Mouse (Mus musculus) cerebellum, postnatal 14 days (tissue): Measurements from ENCODE around the gene Smarca2.

Experiments
- DNase-seq, 2 experiments: peaks; one replicate each; pipeline ENCODE4 v3.0.0; 2021; ENCODE audit warnings: mixed read lengths in 2 of 2

Gene Smarca2

GRCm38 (mm10) chr19:26604755-26605300 is at the start of gene Smarca2:
Gene Smarca2, plus strand, starts transcription at chr19:26605050.
- peak; percentile 98 for DNase-seq

GRCm38 (mm10) chr19:26564850-26565249 is 40.0 kb upstream of the Smarca2 start:
- no peak for DNase-seq

GRCm38 (mm10) chr19:26566109-26566508 is 38.7 kb upstream of the Smarca2 start:
- peak in 1 of 2 experiments; percentile 6 for DNase-seq

- no peak for DNase-seq
These were observed 36.6 kb upstream of the Smarca2 start for GRCm38 (mm10) chr19:26568236-26568635.

- no peak for DNase-seq
These were observed 35.9 kb upstream of the Smarca2 start for GRCm38 (mm10) chr19:26568941-26569340.

- no peak for DNase-seq
These were observed 35.4 kb upstream of the Smarca2 start for GRCm38 (mm10) chr19:26569461-26569860.

- no peak for DNase-seq
These were observed 25.2 kb upstream of the Smarca2 start for GRCm38 (mm10) chr19:26579645-26580044.

GRCm38 (mm10) chr19:26580061-26580460 is 24.8 kb upstream of the Smarca2 start:
- no peak for DNase-seq

- DNase-seq: no peak
These were observed 10.2 kb upstream of the Smarca2 start for GRCm38 (mm10) chr19:26594661-26595060.

GRCm38 (mm10) chr19:26601459-26601858 is 3.4 kb upstream of the Smarca2 start:
- DNase-seq: no peak

- peak in 1 of 2 experiments; percentile 34 for DNase-seq
These were observed 1.5 kb upstream of the Smarca2 start for GRCm38 (mm10) chr19:26603296-26603860.

- no peak for DNase-seq
These were observed 720 bp upstream of the Smarca2 start for GRCm38 (mm10) chr19:26603906-26604754.

- peak; percentile 79 to 80 for DNase-seq
These were observed 829 bp downstream of the Smarca2 start for GRCm38 (mm10) chr19:26605438-26606320.

- peak; percentile 79 to 81 for DNase-seq
These were observed 1.7 kb downstream of the Smarca2 start for GRCm38 (mm10) chr19:26606321-26607155.

GRCm38 (mm10) chr19:26607156-26607536 is 2.3 kb downstream of the Smarca2 start:
- DNase-seq: peak; percentile 83 to 84

- no peak for DNase-seq
These were observed 2.9 kb downstream of the Smarca2 start for GRCm38 (mm10) chr19:26607551-26608433.

GRCm38 (mm10) chr19:26608434-26608812 is 3.6 kb downstream of the Smarca2 start:
- DNase-seq: no peak

- DNase-seq: no peak
These were observed 4.8 kb downstream of the Smarca2 start for GRCm38 (mm10) chr19:26609637-26610036.

- DNase-seq: no peak
These were observed 8.1 kb downstream of the Smarca2 start for GRCm38 (mm10) chr19:26612995-26613394.

GRCm38 (mm10) chr19:26613665-26614064 is 8.8 kb downstream of the Smarca2 start:
- DNase-seq: no peak

- DNase-seq: no peak
These were observed 11.4 kb downstream of the Smarca2 start for GRCm38 (mm10) chr19:26616271-26616670.
